Mouse (Mus musculus): ENCODE measurements at regions not wholly inside any gene's neighbourhood (a gene's known extent, or its start where the extent isn't known, plus 50 kb on each side); places are given as distances from the start of the nearest gene placed in this dataset.

GRCm38 (mm10) chr15:50108913-50109312, 3775.8 kb upstream of the Gm7489 start:
- Histone ChIP-seq H3K4me1 (replicated peaks; ENCODE audit: control insufficient read depth, insufficient read depth, low read length) (no peaks in the 10 kb centered on the region), H3K4me3 (ENCODE audit: low read depth, low read length) (no peak overlapping the region), H3K27ac (ENCODE audit: low read depth, low read length) (no peak overlapping the region), H3K9ac (ENCODE audit: low read depth, low read length) (no peak overlapping the region), H3K4me2 (replicated peaks; ENCODE audit: low read depth) (no peak overlapping the region), H3K27me3 (replicated peaks; ENCODE audit: control insufficient read depth, insufficient read depth, low read length) (no peaks in the 10 kb centered on the region), H3K9me3 (ENCODE audit: control insufficient read depth) (no peaks in the 10 kb centered on the region), H3K36me3 (ENCODE audit: control insufficient read depth, insufficient read depth) (no peaks in the 10 kb centered on the region)
- ATAC-seq = no peak
- TF ChIP-seq CTCF (IDR thresholded peaks at IDR 0.05; ENCODE audit: low read depth) = no peak
- 79% methylated on average over 3 of the region's 3 CpGs for WGBS

- Histone ChIP-seq H3K27me3 (replicated peaks; ENCODE audit: control insufficient read depth, insufficient read depth, low read length) (no peaks in the 10 kb centered on the region), H3K4me1 (replicated peaks; ENCODE audit: control insufficient read depth, insufficient read depth, low read length) (no peaks in the 10 kb centered on the region), H3K4me3 (ENCODE audit: low read depth, low read length) (no peak overlapping the region), H3K27ac (ENCODE audit: low read depth, low read length) (no peak overlapping the region), H3K36me3 (ENCODE audit: control insufficient read depth, insufficient read depth) (no peaks in the 10 kb centered on the region), H3K4me2 (replicated peaks; ENCODE audit: low read depth) (no peak overlapping the region), H3K9ac (ENCODE audit: low read depth, low read length) (no peak overlapping the region), H3K9me3 (ENCODE audit: control insufficient read depth) (no peaks in the 10 kb centered on the region)
- no peak for ATAC-seq
- 62% methylated on average over 3 of the region's 3 CpGs for WGBS
- no peak for TF ChIP-seq CTCF (IDR thresholded peaks at IDR 0.05; ENCODE audit: low read depth)
Observed at GRCm38 (mm10) chr15:50153863-50154262, 3730.8 kb upstream of the Gm7489 start.

DNA sequence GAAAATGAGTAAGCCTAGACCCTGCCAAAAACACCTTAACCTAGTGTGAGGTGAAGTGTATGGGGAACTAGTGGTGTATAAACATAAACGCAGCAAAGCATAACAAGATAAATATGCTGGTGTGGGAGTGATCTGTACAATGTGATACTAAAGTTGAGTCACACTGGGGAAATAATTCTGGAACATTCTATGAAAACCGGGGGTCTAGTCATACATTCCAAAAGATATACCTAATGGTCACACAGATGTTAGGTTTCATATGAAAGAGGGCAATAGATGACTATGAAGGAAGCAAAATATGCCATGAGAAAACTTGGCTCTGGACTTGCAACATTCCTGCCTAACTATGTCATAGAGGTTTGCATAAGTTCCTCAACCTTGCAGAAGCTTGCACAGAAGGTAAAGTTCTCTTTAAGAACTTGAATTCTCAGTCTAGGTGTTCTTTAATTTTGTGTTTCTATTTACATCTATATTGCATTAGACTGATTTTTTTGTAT, 3712.4 kb upstream of the Gm7489 start:
- Histone ChIP-seq H3K27me3 (replicated peaks; ENCODE audit: control insufficient read depth, insufficient read depth, low read length) (no peaks in the 10 kb centered on the region), H3K4me1 (replicated peaks; ENCODE audit: control insufficient read depth, insufficient read depth, low read length) (no peaks in the 10 kb centered on the region), H3K4me3 (ENCODE audit: low read depth, low read length) (no peak overlapping the region), H3K27ac (ENCODE audit: low read depth, low read length) (no peak overlapping the region), H3K4me2 (replicated peaks; ENCODE audit: low read depth) (no peak overlapping the region), H3K36me3 (ENCODE audit: control insufficient read depth, insufficient read depth) (no peaks in the 10 kb centered on the region), H3K9ac (ENCODE audit: low read depth, low read length) (no peak overlapping the region), H3K9me3 (ENCODE audit: control insufficient read depth) (no peaks in the 10 kb centered on the region)
- 68% methylated on average over 2 of the region's 2 CpGs for WGBS
- no peak for TF ChIP-seq CTCF (IDR thresholded peaks at IDR 0.05; ENCODE audit: low read depth)
- no peak for ATAC-seq

DNA sequence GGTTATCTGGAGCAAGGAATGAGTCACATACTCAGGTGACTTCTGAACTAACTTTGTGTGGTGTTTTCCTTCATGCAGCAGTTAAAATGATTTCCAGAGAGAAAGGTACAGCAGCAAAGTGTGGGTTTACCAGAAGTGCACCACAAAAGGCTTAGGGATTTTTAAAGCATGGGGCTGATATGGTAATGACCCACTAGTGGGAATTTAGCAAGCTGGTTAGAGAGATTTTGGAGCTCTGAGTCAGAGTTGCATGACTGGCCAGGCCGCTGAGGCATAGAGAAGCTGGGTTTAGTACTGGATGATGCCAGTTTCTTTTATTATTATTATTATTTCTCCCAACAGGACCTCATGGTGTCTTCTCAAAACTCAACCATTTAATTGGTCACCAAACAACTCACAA, 3701.5 kb upstream of the Gm7489 start:
- no peak overlapping the region for H3K4me2 ChIP-seq (replicated peaks; ENCODE audit: low read depth)
- no peak overlapping the region for H3K9ac ChIP-seq (ENCODE audit: low read depth, low read length)
- no peaks in the 10 kb centered on the region for H3K36me3 ChIP-seq (ENCODE audit: control insufficient read depth, insufficient read depth)
- H3K4me1 ChIP-seq (replicated peaks; ENCODE audit: control insufficient read depth, insufficient read depth, low read length) = no peaks in the 10 kb centered on the region
- H3K4me3 ChIP-seq (ENCODE audit: low read depth, low read length) = no peak overlapping the region
- no peak for ATAC-seq
- TF ChIP-seq CTCF (IDR thresholded peaks at IDR 0.05; ENCODE audit: low read depth) = no peak
- H3K27ac ChIP-seq (ENCODE audit: low read depth, low read length) = no peak overlapping the region
- no peaks in the 10 kb centered on the region for H3K9me3 ChIP-seq (ENCODE audit: control insufficient read depth)
- H3K27me3 ChIP-seq (replicated peaks; ENCODE audit: control insufficient read depth, insufficient read depth, low read length) = no peaks in the 10 kb centered on the region
- 96% methylated on average over 1 of the region's 1 CpGs for WGBS
